Mouse (Mus musculus): Measurements from ENCODE around the gene Vamp3.
A peak's percentile ranks its signal among the peaks of the same experiment; 100 is the strongest.

Vamp3 gene

GRCm38 (mm10) chr4:151057347-151058321 is at the start of gene Vamp3:
Vamp3 (minus strand) TSS chr4:151057963.
- DNase-seq (ENCODE audit: extremely low spot score, low spot score), result peak; percentile 99

GRCm38 (mm10) chr4:151106468-151106867 is 48.7 kb upstream of the Vamp3 start:
- no peak for DNase-seq (ENCODE audit: extremely low spot score, low spot score)

GRCm38 (mm10) chr4:151105886-151106285 is 48.1 kb upstream of the Vamp3 start:
- DNase-seq (ENCODE audit: extremely low spot score, low spot score), result no peak

GRCm38 (mm10) chr4:151104147-151104546 is 46.4 kb upstream of the Vamp3 start:
- no peak for DNase-seq (ENCODE audit: extremely low spot score, low spot score)

- DNase-seq (ENCODE audit: extremely low spot score, low spot score), result no peak
Observed at GRCm38 (mm10) chr4:151103646-151104045, 45.9 kb upstream of the Vamp3 start.

- no peak for DNase-seq (ENCODE audit: extremely low spot score, low spot score)
Observed at GRCm38 (mm10) chr4:151097104-151097438, 39.3 kb upstream of the Vamp3 start.

- DNase-seq (ENCODE audit: extremely low spot score, low spot score), result no peak
Observed at GRCm38 (mm10) chr4:151096334-151097103, 38.8 kb upstream of the Vamp3 start.

DNA sequence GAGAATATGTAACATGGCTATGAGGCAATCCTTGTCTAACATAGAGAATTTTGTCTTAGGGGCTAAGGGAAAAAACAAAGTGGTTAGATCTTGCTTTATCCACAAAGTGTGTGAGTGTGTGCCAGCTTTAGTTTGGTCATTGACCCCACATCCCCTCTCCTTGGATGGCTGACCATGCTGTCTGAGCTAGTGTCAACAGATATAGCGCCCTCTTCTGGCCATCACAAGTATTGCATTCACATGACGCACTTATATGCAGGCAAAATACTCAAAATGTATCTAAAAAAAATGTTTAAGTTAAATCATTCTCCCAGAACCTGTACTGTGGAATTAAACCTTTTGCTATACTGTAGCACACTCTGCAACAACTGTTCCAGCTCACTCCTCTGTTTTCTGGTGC is 37.4 kb upstream of the Vamp3 start:
- peak; percentile 26 for DNase-seq (ENCODE audit: extremely low spot score, low spot score)

- DNase-seq (ENCODE audit: extremely low spot score, low spot score), result no peak
Observed at GRCm38 (mm10) chr4:151089270-151089669, 31.5 kb upstream of the Vamp3 start, which contains the start of gene Gm13090. Gm13090 (plus strand) TSS chr4:151089570.

DNA sequence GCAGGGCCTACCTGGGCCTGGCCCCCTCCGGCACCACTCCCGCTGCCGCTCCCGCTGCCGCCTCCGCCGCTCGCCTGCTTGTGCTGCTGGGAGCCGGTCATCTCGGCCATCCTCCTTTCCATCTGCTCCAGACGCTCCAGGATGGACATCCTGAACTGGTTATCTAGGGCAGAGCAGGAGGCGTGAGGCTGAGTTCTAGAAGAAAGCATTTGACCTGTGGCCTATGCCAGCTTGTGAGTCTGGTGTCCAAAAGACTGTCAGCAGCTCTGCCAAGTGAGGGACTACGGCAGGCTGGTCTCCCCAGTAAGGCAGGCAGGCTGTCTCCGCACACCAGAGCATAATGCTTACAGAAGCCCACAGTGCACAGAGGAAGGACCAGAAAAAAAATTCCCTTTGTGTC is 31.1 kb upstream of the Vamp3 start:
- DNase-seq (ENCODE audit: extremely low spot score, low spot score), result no peak

GRCm38 (mm10) chr4:151087358-151087757 is 29.6 kb upstream of the Vamp3 start:
- no peak for DNase-seq (ENCODE audit: extremely low spot score, low spot score)

- no peak for DNase-seq (ENCODE audit: extremely low spot score, low spot score)
Observed at GRCm38 (mm10) chr4:151083027-151083426, 25.3 kb upstream of the Vamp3 start.

GRCm38 (mm10) chr4:151081977-151082376 is 24.2 kb upstream of the Vamp3 start:
- no peak for DNase-seq (ENCODE audit: extremely low spot score, low spot score)

- DNase-seq (ENCODE audit: extremely low spot score, low spot score), result no peak
Observed at GRCm38 (mm10) chr4:151081355-151081754, 23.6 kb upstream of the Vamp3 start.

- DNase-seq (ENCODE audit: extremely low spot score, low spot score), result no peak
Observed at GRCm38 (mm10) chr4:151074817-151075216, 17.1 kb upstream of the Vamp3 start.

DNA sequence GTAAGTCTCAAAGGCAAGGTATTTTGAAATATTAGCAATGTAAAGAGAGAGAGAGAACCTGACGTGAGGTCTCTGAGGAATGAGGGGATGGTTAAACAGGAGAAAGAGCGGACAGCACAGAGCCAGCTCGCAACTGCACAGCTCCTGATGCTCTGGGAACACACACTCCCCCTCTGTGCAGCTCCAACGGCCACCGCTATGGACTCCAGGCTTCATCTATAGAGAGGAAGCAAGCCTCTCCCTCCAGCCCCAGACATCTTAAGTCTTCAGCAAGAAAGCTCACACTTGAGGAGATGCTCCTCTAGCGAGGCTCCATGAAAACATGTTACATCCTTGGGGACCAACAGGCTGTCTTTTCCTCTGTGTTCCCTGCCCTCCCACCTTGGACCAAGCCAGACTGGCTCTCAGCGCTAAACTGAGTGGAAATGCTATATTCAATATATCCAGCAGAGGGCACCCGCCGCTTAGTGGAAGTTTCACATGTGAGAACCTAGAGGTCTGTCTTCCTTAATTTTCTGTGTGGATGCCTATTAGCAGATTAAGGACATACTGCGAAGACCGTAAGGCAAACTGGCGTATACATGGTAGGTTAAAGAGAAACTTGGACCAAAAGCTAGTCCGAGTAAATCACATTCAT is 15.5 kb upstream of the Vamp3 start:
- peak; percentile 69 for DNase-seq (ENCODE audit: extremely low spot score, low spot score)

- DNase-seq (ENCODE audit: extremely low spot score, low spot score), result no peak
Observed at GRCm38 (mm10) chr4:151070962-151071361, 13.2 kb upstream of the Vamp3 start.

DNA sequence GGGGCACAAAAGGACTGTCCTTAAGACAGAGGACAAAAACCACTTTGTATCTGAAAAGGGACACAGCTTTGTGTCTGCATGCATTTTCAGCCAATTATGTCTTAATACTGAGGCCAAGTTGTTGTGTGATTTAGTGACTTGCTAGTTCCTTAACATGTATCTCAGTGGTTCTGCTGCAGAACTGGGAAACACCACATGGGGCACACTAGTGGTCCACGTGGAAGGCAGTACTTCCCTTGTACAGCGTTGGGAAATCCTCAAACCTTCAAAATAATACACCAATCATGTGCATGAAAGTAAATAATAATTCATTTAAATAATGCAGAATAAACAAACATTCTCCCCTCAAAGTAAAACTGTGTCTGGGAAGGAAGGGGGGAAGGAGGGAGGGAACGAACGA is 11.0 kb upstream of the Vamp3 start:
- DNase-seq (ENCODE audit: extremely low spot score, low spot score), result no peak

DNA sequence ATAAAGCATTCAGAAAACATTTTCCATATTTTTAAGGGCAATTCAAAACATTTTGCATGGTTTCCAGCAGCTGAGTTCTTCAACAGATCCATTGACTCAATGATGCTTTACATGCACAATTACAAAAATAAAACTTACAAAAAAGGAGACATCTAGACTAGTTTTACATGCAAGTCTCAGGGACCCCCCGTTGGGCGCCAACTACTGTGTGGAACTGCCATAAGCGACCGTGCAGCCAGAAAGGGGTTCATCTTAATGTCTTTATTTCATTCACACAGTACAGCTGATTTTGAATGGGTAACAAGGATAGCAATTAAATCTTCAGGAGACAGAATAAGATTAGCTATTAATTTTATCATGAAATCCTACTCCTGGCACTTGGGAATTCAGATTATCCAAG is 1.8 kb upstream of the Vamp3 start:
- DNase-seq (ENCODE audit: extremely low spot score, low spot score), result no peak

GRCm38 (mm10) chr4:151058634-151059033 is 871 bp upstream of the Vamp3 start:
- DNase-seq (ENCODE audit: extremely low spot score, low spot score), result no peak

DNA sequence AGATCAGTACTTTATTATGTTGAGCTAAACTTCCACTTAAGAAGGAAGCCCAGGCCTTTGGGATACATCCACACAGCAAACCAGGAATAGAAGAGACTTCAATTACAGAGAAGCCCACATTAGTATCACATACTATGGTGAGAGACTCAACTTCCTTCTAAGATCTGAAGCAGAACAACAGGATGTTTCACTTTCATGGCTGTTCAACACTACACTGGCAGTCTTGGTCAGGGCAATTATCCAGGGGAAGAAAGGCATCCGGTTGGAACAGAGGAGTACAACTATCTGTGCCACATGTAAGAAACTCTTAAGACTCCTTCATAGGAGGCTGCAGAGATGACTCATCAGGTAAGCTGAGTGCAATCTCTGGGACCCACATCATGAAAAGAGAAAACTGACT is 6.6 kb downstream of the Vamp3 start:
- DNase-seq (ENCODE audit: extremely low spot score, low spot score), result no peak

DNA sequence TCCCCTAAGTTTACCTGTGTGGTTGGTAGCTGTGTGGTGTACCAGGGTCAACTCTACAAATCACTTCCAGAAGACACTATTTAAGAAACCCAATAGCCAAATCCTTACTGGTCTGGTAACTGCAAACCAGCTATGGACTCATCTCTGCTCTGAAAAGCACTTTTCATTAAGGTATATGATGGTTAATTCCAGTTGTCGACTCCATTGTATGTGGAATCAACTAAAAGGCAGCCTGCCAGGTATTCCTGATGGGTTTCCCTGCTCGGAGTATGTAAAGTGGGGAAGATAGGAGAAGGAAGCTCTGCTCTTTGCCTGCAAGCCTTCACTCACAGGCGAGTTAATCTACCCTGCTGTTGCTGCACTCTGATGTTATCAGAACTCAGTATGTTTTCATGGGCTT is 11.2 kb downstream of the Vamp3 start:
- DNase-seq (ENCODE audit: extremely low spot score, low spot score), result no peak
